Mouse (Mus musculus) cerebellum, adult (tissue): ENCODE measurements around the gene Otud1.
A peak's percentile ranks its signal among the peaks of the same experiment; 100 is the strongest.

Experiments used
- ATAC-seq: cut with Nextera tagmentation; 2 replicates; pipeline ENCODE4 v1.9.2; 2017; ENCODE audit warnings: mild to moderate bottlenecking, moderate library complexity, mixed read lengths; ENCODE audit not compliant: insufficient number of reproducible peaks, low FRiP score, low TSS enrichment

Gene Otud1

DNA sequence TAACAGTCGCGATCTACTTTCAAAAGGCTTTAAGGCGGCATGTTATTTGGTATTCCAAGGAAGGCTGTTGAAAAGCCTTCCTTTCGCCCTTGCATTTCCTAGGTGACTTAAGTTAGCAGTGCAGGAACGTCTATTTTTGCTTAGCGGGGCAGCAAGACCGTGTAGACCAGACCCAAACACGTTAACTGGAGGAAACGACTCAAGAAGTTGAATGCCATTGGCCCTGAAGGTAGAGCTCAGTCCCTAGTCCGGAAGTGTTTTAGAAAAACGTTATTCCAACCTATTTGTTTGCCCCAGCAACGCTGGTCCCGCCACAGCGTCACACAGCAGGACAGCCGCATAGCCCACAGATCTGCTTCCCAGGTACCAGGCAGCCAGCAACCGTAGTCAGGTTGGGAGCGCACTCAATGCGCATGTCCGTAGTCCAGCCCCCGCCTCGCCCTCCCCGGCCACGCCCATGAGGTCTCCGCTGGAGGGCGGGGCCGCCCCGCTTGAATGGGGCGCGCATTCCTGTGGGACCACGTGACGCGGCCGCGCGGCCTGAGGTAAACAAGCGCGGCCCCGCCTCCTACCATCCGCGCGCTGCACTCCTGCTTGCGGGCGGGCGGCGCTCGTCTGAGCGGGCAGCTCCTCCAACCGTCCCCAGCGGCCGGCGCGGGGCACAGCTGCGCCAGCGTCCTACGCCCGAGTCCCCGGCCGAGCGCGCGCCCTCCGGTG lies at the start of gene Otud1:
TSS of gene Otud1 (plus strand) at position 595 of the 717 bp plus-strand sequence.
- peak; percentile 89 for ATAC-seq

- ATAC-seq = no peak
Observed at GRCm38 (mm10) chr2:19607852-19608251, 49.7 kb upstream of the Otud1 start.

DNA sequence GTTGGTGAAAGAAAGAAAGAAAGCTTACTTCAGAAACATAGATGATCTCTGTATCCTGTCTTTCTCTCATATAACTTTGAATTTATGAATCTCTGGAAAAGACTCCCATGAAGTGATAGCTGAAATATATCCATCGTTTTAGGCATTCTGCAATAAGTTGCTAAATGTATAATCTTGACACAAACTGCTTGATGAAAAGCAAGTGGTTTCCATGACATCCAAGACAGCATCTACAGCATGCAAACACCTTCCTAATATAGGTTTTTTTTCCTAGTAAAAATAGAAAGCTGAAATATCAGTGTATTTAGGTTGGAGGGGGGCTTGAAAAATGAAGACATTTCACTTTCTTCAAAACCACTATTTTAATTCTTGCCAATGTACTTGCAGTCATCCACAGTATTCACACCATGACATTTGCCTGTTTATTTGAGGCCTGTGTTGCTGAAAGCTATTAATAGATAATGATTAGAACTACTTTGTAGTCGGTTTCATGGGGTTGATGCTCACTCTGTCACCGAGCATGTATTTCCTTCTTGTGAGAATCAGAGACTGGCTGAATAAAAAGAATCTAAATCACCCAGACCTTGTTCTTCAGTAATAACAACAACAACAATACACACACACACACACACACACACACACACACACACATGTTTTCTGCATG lies 49.0 kb upstream of the Otud1 start:
- no peak for ATAC-seq

GRCm38 (mm10) chr2:19622041-19622440 lies 35.5 kb upstream of the Otud1 start:
- ATAC-seq = no peak

GRCm38 (mm10) chr2:19627044-19627443 lies 30.5 kb upstream of the Otud1 start:
- ATAC-seq = no peak

DNA sequence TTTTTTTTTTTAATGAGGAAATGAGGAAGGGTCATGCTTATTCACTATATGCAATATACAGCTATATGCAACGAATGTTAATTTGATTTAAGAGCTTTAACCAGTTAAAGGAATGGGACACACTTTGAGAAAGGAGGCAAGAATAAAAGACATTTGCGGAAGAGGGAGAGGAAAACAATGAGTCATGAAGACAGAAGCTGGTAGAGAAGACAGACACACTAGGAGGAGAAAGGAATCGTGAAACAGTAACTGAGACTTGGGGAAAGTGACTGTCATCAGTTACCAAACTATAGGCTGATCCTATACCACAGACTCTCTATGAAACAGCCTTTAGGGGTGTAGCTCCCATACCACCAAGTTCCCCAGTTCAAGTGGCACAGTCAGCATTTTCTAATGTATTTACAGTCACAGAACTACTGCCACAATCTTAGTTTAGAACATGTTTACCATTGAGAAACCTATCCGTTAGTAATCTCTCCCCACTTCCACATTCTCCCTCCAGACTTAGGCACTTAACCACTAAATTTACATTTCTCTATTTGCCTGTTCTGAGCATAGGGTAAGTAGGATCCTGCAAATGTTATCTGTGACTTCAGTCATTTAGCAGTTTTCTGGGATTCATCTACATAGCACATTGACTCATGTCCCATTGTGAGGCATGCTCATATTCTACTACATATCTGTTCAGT lies 29.5 kb upstream of the Otud1 start:
- no peak for ATAC-seq

DNA sequence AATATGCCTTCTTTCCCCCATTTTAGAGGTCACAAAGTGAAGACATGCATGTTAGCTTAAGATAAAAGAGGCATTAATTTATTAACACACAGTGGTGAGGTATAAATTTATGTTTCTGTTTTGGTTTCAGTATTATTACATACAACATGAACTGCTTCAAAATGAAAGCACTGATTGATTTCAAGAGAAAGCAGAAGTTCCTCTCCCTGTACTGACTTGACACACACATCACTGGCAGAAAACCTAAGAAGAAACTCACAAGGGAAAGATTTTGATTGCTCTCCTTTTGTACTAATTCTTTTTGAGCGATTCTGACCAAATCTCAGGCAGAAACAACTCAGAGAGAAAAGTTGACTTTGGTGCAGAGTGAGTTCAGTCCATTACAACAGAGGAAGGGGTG lies 27.0 kb upstream of the Otud1 start:
- ATAC-seq = no peak

GRCm38 (mm10) chr2:19633406-19633920 lies 24.1 kb upstream of the Otud1 start:
- no peak for ATAC-seq

GRCm38 (mm10) chr2:19645182-19645581 lies 12.4 kb upstream of the Otud1 start:
- ATAC-seq = no peak

- ATAC-seq = no peak
Observed at GRCm38 (mm10) chr2:19646144-19646543, 11.4 kb upstream of the Otud1 start.

DNA sequence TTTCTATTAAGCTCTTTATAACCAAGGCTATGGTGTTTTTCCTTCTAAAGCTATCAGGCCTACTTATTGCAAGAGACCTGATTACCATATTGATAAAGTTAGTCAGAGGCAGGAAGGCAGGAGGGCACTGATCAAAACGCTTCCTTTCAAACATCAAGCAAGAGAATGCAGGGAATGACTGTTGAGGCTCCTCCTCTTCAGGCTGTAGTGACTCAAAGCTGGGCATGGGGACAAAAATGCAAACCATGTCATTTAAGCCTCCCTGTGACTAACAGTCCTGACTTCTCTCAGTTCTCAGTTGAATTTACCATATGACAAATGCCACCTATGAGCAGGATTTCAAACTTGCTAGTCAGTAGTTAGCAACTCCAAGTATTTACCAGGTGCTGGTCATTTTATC lies 10.6 kb upstream of the Otud1 start:
- no peak for ATAC-seq

DNA sequence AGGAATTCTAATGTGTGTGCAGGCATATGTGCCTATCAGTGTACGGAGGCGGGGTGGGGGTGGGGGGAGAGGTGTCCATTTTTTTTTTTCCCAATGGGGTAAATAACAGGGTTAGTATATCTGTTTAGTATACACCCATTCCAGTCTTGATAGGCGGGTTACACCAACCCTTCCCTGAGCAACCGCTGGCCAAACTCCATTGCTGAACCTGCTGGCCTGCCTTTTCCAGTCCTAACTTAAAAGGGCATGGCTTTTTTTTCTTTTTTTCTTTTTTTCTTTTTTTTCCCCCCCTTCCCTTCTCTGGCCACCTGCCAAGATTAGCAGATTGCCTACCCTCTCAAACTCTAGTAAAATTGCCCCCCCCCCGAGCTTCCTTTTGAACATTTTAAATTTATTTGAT lies 1.1 kb upstream of the Otud1 start:
- ATAC-seq = no peak

DNA sequence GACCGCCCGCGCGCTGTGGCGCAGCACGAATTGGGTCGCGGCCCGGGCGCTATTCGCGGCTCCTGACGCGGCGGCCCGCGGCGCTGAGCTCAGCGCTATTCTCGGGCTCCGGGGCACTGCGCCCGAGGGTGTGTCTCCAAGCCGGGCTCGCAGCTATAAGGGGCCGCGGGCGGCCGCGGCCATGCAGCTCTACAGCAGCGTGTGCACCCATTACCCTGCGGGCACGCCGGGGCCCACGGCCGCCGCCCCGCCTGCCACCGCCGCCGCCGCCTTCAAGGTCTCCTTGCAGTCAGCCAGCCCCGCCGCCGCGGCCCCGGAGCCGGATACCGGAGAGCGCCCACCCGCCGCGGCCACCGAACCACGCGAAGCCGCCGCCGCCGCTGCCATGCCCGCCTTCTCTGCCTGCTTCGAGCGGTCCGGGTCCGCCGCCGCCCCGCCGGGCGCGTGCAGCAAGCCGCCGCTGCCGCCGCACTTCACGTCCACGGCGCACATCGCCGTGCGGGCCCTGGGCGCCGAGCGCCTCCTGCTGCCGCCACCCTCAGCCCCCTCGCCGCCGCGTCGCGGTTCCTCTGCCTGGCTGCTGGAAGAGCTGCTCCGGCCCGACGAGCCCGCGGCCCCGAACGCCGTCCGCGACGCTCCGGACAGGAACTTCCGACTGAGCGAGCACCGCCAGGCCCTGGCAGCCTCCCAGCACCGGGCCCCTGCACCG lies 483 bp downstream of the Otud1 start:
- peak; percentile 65 for ATAC-seq

GRCm38 (mm10) chr2:19658661-19659384 lies 1.3 kb downstream of the Otud1 start:
- ATAC-seq = no peak

DNA sequence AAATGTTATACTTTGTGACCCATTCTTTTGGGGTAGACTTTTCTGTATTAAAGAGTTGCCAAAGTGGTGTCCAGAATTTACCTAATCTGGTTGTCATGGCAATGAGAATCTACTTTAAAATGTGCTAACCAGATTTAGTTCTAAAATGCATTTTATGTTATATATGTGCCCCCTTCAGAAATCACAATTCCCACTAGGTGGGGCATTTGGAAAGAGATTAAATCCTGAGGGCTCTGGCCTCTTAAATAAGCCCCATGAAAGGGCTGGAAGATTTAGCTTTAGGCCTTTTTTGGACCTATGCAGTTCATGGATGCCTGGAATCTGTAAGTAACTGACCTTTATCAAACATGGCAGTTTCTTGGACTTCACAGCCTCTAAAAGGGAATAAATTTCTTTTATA lies 3.3 kb downstream of the Otud1 start:
- ATAC-seq = no peak

- no peak for ATAC-seq
Observed at GRCm38 (mm10) chr2:19663146-19663848, 5.7 kb downstream of the Otud1 start.

- ATAC-seq = no peak
Observed at GRCm38 (mm10) chr2:19664147-19664546, 6.6 kb downstream of the Otud1 start.

DNA sequence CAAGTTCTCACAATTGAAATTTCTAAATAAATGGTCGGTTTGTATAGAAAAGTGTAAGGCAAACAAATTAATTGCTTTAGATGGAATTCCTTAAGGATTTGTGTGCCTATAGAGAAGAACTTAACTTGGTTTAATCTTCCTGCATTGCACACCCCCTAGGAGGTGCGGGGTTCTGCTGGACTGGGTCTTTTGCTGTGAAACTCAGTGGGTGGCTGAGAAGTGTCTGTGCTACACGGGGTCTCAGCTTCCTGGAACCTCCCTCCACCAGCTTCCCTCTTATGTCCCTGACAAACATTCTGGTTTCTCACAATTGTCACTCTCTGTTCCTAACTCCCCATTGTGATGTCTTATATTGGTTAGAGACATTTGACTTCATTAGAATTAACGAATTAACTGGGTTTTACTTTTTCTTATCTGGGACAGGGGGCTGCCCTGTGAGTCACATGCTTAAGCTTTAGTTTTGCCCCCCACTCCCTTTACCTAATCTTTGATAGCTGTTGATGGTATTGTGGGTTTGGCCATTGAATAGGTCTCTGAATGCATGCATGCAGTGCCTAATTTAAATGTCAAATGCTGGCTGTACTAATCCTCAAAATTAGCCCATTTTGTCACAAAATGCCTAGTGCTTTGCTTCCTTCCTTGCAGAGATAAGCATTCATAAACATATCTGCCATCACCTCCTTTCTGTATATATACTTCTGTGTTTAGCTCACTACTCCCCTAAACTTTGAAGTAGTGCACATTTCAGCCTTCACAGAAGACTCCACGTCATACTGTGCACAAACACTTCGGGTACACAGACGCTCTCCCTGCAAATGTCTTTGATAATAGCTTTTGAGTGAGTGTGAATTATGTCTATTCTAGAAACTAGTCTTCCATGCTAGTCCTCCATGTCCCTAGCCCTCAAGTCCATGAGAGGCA lies 7.3 kb downstream of the Otud1 start:
- ATAC-seq = no peak
